10 mouse cellular contexts compared by ENCODE assay signal in genomic region chr1:154097656-154098055, GRCm38 (mm10).
A peak's percentile ranks its signal among the peaks of the same experiment; 100 is the strongest.
DNase-seq lines count a peak whose midpoint lies in the region; ATAC-seq and TF ChIP-seq lines count a peak whose summit lies in the region.
"Had no signal": no experiment of that assay in that cellular context is flagged by ENCODE, and none has a peak within 500 bp of the region (broad histone marks: within the 10 kb centered on the region; RNA-seq: fewer than 3 reads in every experiment).

No protein-coding gene starts in this region.

- H3K4me3 ChIP-seq in left cerebral cortex, adult 2 months: no peak overlapping the region
- no peak overlapping the region for H3K4me3 ChIP-seq in brown adipose tissue, adult 24 weeks (ENCODE audit: insufficient read depth, low read depth, low read length)
- no peak overlapping the region for H3K4me3 ChIP-seq in forebrain, embryonic 12.5 days (replicated peaks)

- peak; percentile 32 for DNase-seq in gastrocnemius, adult 18-20 months (ENCODE audit: low spot score)
- no peak for DNase-seq in gastrocnemius, adult 8-10 months (ENCODE audit: low spot score in 2 of 2)
- peak in 1 of 2 experiments; percentile 20 for DNase-seq in left cerebral cortex, adult 2 months (ENCODE audit: extremely low spot score in 1 of 2, low spot score in 2 of 2)
- DNase-seq in left cerebral cortex, adult 18-20 months (ENCODE audit: low spot score in 2 of 2): no peak
- peak; percentile 75 for DNase-seq in lung, postnatal 36 days

- 80% methylated on average over 6 of the region's 6 CpGs for WGBS in forebrain, embryonic 12.5 days

- intact Hi-C loops in left cerebral cortex, adult 2 months (cut with DNase I): no loop called here

- no peak overlapping the region for H3K4me2 ChIP-seq in forebrain, embryonic 12.5 days

- H3K27ac ChIP-seq in left cerebral cortex, adult 2 months: peak overlapping the region; percentile 19; the same call in 1 of the 2 replicates
- H3K27ac ChIP-seq in brown adipose tissue, adult 24 weeks (replicated peaks; ENCODE audit: low read depth, low read length): peak overlapping the region; percentile 30; the same call in 1 of the 2 replicates
- H3K27ac ChIP-seq in forebrain, embryonic 12.5 days: no peak overlapping the region
- H3K27ac ChIP-seq: liver, embryonic 14.5 days had no signal

- no peak for ATAC-seq in activated CD4-positive, CD25-positive, alpha-beta regulatory T cell, adult 4 months
- ATAC-seq in forebrain, embryonic 12.5 days (ENCODE audit: low FRiP score): no peak
- ATAC-seq: intestine, embryonic 16.5 days had no signal

- no peak overlapping the region for H3K9ac ChIP-seq in forebrain, embryonic 12.5 days
- H3K9ac ChIP-seq: liver, embryonic 14.5 days had no signal

- no peaks in the 10 kb centered on the region; the same call in 1 of the 2 replicates for H3K4me1 ChIP-seq in brown adipose tissue, adult 24 weeks (ENCODE audit: control insufficient read depth, insufficient read depth, insufficient read length, low read length)
- H3K4me1 ChIP-seq in forebrain, embryonic 12.5 days: peaks cover 3% of the 10 kb centered on the region

- H3K9me3 ChIP-seq in forebrain, embryonic 12.5 days: no peaks in the 10 kb centered on the region

- H3K36me3 ChIP-seq in forebrain, embryonic 12.5 days (replicated peaks): no peaks in the 10 kb centered on the region

- no peaks in the 10 kb centered on the region for H3K27me3 ChIP-seq in forebrain, embryonic 12.5 days

- no peak for TF ChIP-seq CTCF in left cerebral cortex, adult 2 months (IDR thresholded peaks at IDR 0.05)

Comparison
In these comparisons a context has a peak if more than half of its experiments do, and no peak if none do; other contexts are left out.
1. DNase-seq: peak in gastrocnemius, adult 18-20 months (single experiment) and lung, postnatal 36 days (single experiment); none in gastrocnemius, adult 8-10 months (0 of 2) and left cerebral cortex, adult 18-20 months (0 of 2).